Mouse (Mus musculus) kidney, postnatal 14 days (tissue): ENCODE measurements around the gene Fgfr2.
"Not testable (repeated sequence)": the region's sequence is repeated elsewhere in the genome, so short reads cannot be mapped to it uniquely, and the experiment has no call there.

Source experiments
- DNase-seq: peaks from one replicate; pipeline ENCODE4 v3.0.0; 2022; ENCODE audit warnings: mixed read lengths

Gene Fgfr2

GRCm38 (mm10) chr7:132478295-132478809 is 644.8 kb downstream of the Fgfr2 start:
- no peak for DNase-seq

- DNase-seq = no peak
Measured at GRCm38 (mm10) chr7:132477753-132478152, 645.4 kb downstream of the Fgfr2 start.

- no peak for DNase-seq
Measured at GRCm38 (mm10) chr7:132476491-132476890, 646.7 kb downstream of the Fgfr2 start.

- peak; percentile 70 for DNase-seq
Measured at GRCm38 (mm10) chr7:132475069-132475468, 648.1 kb downstream of the Fgfr2 start.

GRCm38 (mm10) chr7:132471327-132471726 is 651.8 kb downstream of the Fgfr2 start:
- DNase-seq = peak; percentile 73

- DNase-seq = no peak
Measured at GRCm38 (mm10) chr7:132468391-132468790, 654.8 kb downstream of the Fgfr2 start.

- DNase-seq = no peak
Measured at GRCm38 (mm10) chr7:132465897-132466296, 657.3 kb downstream of the Fgfr2 start.

- no peak for DNase-seq
Measured at GRCm38 (mm10) chr7:132464894-132465293, 658.3 kb downstream of the Fgfr2 start.

GRCm38 (mm10) chr7:132458493-132458892 is 664.7 kb downstream of the Fgfr2 start:
- DNase-seq = no peak

- DNase-seq = no peak
Measured at GRCm38 (mm10) chr7:132455071-132455720, 668.0 kb downstream of the Fgfr2 start.

- DNase-seq = no peak
Measured at GRCm38 (mm10) chr7:132449891-132450735, 673.0 kb downstream of the Fgfr2 start.

GRCm38 (mm10) chr7:132448511-132449154 is 674.5 kb downstream of the Fgfr2 start:
- DNase-seq = peak; percentile 38

- DNase-seq = no peak
Measured at GRCm38 (mm10) chr7:132447558-132447957, 675.6 kb downstream of the Fgfr2 start.

GRCm38 (mm10) chr7:132446841-132447240 is 676.3 kb downstream of the Fgfr2 start:
- DNase-seq = no peak

- DNase-seq = no peak
Measured at GRCm38 (mm10) chr7:132444221-132444620, 678.9 kb downstream of the Fgfr2 start.

- DNase-seq = no peak
Measured at GRCm38 (mm10) chr7:132443769-132444168, 679.4 kb downstream of the Fgfr2 start.

- no peak for DNase-seq
Measured at GRCm38 (mm10) chr7:132443134-132443533, 680.0 kb downstream of the Fgfr2 start.

GRCm38 (mm10) chr7:132442133-132442763 is 680.9 kb downstream of the Fgfr2 start:
- not testable (repeated sequence) for DNase-seq

GRCm38 (mm10) chr7:132439916-132440315 is 683.2 kb downstream of the Fgfr2 start:
- DNase-seq = no peak

- DNase-seq = no peak
Measured at GRCm38 (mm10) chr7:132438060-132438459, 685.1 kb downstream of the Fgfr2 start.

GRCm38 (mm10) chr7:132437431-132437830 is 685.7 kb downstream of the Fgfr2 start:
- DNase-seq = no peak

- DNase-seq = peak; percentile 18
Measured at GRCm38 (mm10) chr7:132435486-132436055, 687.6 kb downstream of the Fgfr2 start.

- DNase-seq = no peak
Measured at GRCm38 (mm10) chr7:132429324-132429723, 693.8 kb downstream of the Fgfr2 start.
